ENCODE assay signal across 8 mouse cellular contexts in genomic region chr2:160578384-160579320, GRCm38 (mm10).
DNase-seq lines count a peak whose midpoint lies in the region; ATAC-seq lines count a peak whose summit lies in the region.

No protein-coding gene starts in this region.

- H3K9ac ChIP-seq in kidney, embryonic 16.5 days (replicated peaks; ENCODE audit: low read length): no peak overlapping the region
- H3K9ac ChIP-seq in liver, embryonic 11.5 days (ENCODE audit: low read depth, low read length): no peak overlapping the region

- H3K36me3 ChIP-seq in kidney, embryonic 16.5 days (ENCODE audit: insufficient read depth, low read length): no peaks in the 10 kb centered on the region
- no peaks in the 10 kb centered on the region for H3K36me3 ChIP-seq in liver, embryonic 11.5 days (ENCODE audit: control insufficient read depth, insufficient read depth, low read length)
- no peaks in the 10 kb centered on the region for H3K36me3 ChIP-seq in splenic B cell, adult 2 months (ENCODE audit: control insufficient read depth, insufficient read depth, low read length, poor library complexity, severe bottlenecking)

- no peak overlapping the region for H3K27ac ChIP-seq in kidney, embryonic 16.5 days (ENCODE audit: low read length)
- H3K27ac ChIP-seq in liver, embryonic 11.5 days (ENCODE audit: low read depth, low read length): no peak overlapping the region

- H3K4me1 ChIP-seq in kidney, embryonic 16.5 days (ENCODE audit: insufficient read depth, low read length): peaks cover 5% of the 10 kb centered on the region; the same call in 1 of the 2 replicates
- H3K4me1 ChIP-seq in liver, embryonic 11.5 days (replicated peaks; ENCODE audit: control insufficient read depth, insufficient read depth, low read length): no peaks in the 10 kb centered on the region

- peak; percentile 64 for ATAC-seq in kidney, embryonic 16.5 days (ENCODE audit: low FRiP score, low TSS enrichment)
- ATAC-seq in liver, embryonic 11.5 days (replicated peaks; ENCODE audit: low FRiP score): no peak

- H3K27me3 ChIP-seq in kidney, embryonic 16.5 days (ENCODE audit: insufficient read depth, low read length): peaks cover 38% of the 10 kb centered on the region
- H3K27me3 ChIP-seq in liver, embryonic 11.5 days (replicated peaks; ENCODE audit: control insufficient read depth, insufficient read depth, low read length): peaks cover 32% of the 10 kb centered on the region
- H3K27me3 ChIP-seq in splenic B cell, adult 2 months (ENCODE audit: control insufficient read depth, insufficient read depth, low read length, poor library complexity, severe bottlenecking): no peaks in the 10 kb centered on the region

- WGBS in kidney, embryonic 16.5 days: 7% methylated on average over 17 of the region's 17 CpGs
- 11% methylated on average over 17 of the region's 17 CpGs for WGBS in liver, embryonic 11.5 days

- 0 out of 2 replicates have a peak overlapping the region, but pooled peaks have one; percentile 2 for H3K4me2 ChIP-seq in kidney, embryonic 16.5 days (replicated peaks; ENCODE audit: low read depth, low read length)
- no peak overlapping the region for H3K4me2 ChIP-seq in liver, embryonic 11.5 days

- no peak overlapping the region for H3K4me3 ChIP-seq in kidney, embryonic 16.5 days (ENCODE audit: low read length)
- no peak overlapping the region for H3K4me3 ChIP-seq in liver, embryonic 11.5 days (ENCODE audit: low read depth, low read length)

- peak; percentile 88 for DNase-seq in 3T3-L1 (ENCODE audit: low read depth, low spot score)
- peak; percentile 77 for DNase-seq in adrenal gland, adult 2 months
- DNase-seq in embryo, embryonic 11.5 days (ENCODE audit: low read depth, low spot score): peak; percentile 81
- peak; percentile 78 to 83 for DNase-seq in gastrocnemius, postnatal 4 days (ENCODE audit: low spot score in 2 of 2)
- peak; percentile 76 for DNase-seq in liver, embryonic 11.5 days (ENCODE audit: low spot score)
- DNase-seq in neural tube, embryonic 10.5 days (ENCODE audit: extremely low spot score, low spot score): peak; percentile 87
- peak; percentile 68 for DNase-seq in splenic B cell, adult 2 months (ENCODE audit: low read depth, low spot score)

- H3K9me3 ChIP-seq in kidney, embryonic 16.5 days (ENCODE audit: low read length): no peaks in the 10 kb centered on the region
- no peaks in the 10 kb centered on the region for H3K9me3 ChIP-seq in liver, embryonic 11.5 days (ENCODE audit: control insufficient read depth, low read length)
